Mouse (Mus musculus) myocyte (in vitro differentiated cells): Measurements from ENCODE around the gene Card6.

ENCODE experiments used
- CEBPB ChIP-seq: IDR thresholded peaks from 2 replicates; pipeline ENCODE4 v1.6.1; 2011; ENCODE audit warnings: mild to moderate bottlenecking, moderate library complexity; ENCODE audit not compliant: poor library complexity, insufficient read depth, severe bottlenecking
- E2F4 ChIP-seq: IDR thresholded peaks from one replicate; pipeline ENCODE4 v1.6.1; 2011; ENCODE audit warnings: mild to moderate bottlenecking, control low read depth, moderate library complexity; ENCODE audit not compliant: insufficient read depth
- MAX ChIP-seq: IDR thresholded peaks from one replicate; pipeline ENCODE4 v1.6.1; 2011; ENCODE audit warnings: low read depth, mild to moderate bottlenecking, control low read depth
- MYOG ChIP-seq, 3 experiments: IDR thresholded peaks; one replicate each; pipeline ENCODE4 v1.6.1; 2011; ENCODE audit warnings: control low read depth in 2 of 3, low read depth in 2 of 3, mild to moderate bottlenecking in 2 of 3; ENCODE audit not compliant: insufficient read length in 2 of 3, control insufficient read depth in 1 of 3, insufficient read depth in 1 of 3
- POLR2A ChIP-seq: IDR thresholded peaks from one replicate; pipeline ENCODE4 v1.6.1; 2011; ENCODE audit warnings: low read depth, mild to moderate bottlenecking, control low read depth, moderate library complexity; ENCODE audit not compliant: insufficient read length
- POLR2AphosphoS2 ChIP-seq: IDR thresholded peaks from one replicate; pipeline ENCODE4 v1.6.1; 2011; ENCODE audit warnings: low read depth, control low read depth; ENCODE audit not compliant: insufficient read length
- REST ChIP-seq: IDR thresholded peaks from one replicate; pipeline ENCODE4 v1.6.1; 2011; ENCODE audit warnings: mild to moderate bottlenecking, control low read depth, moderate library complexity; ENCODE audit not compliant: insufficient read depth, insufficient read length

DNA sequence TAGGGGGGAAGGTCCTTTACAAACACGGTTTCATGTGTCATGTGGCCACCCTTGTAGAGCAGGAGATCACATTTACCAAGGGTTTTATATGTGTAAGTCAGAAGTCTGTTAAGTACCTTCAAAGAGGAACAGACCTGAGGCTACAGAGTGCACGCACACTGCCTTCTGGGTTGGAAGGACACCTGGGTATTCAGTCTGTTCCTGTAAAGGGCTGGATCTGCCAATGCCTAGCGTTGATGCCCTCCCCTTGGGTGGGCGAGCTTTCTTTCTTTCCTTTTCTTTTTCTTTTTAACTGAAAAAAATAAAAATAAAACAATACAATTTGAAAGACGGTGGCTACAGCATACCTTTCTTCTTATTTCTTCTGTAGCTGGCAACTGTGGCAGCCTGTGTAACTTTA lies 46.8 kb upstream of the Card6 start:
- TF ChIP-seq POLR2A (no peak), CEBPB (no peak), MAX (no peak), MYOG (IDR thresholded peaks at IDR 0.05; ENCODE audit: control insufficient read depth in 1 of 3, insufficient read depth in 1 of 3, insufficient read length in 2 of 3, low read depth in 2 of 3) (no peak), REST (no peak), E2F4 (no peak), POLR2AphosphoS2 (no peak)
